ENCODE assay signal across 10 mouse cellular contexts in the genomic region with DNA sequence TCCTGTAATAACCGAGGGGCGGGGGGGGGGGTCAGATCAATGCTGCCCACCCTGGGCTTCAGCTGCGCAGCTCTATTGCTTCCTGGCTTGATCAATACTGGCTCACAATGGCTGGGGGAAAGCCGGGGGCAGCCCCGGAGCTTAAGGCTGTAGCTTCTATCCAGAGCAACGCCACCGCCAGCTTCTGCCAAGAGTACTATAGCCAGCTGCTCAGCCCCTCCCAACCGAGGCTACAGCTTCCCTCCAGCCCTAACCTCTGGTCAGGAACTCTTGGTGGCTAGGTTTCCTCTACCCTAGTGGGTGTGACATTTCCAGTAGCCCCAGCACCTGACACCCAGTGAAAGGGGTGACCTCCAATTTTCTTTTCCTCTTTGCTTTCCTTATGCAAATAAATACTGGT. TPM values are rescaled to one million over a fixed set of nuclear protein-coding genes. Genes with fewer than 3 reads are reported as not detected.
DNase-seq lines count a peak whose midpoint lies in the region; ATAC-seq lines count a peak whose summit lies in the region.
"Had no signal": no experiment of that assay in that cellular context is flagged by ENCODE, and none has a peak within 500 bp of the region (broad histone marks: within the 10 kb centered on the region; RNA-seq: fewer than 3 reads in every experiment).

No protein-coding gene starts in this region.

- no peaks in the 10 kb centered on the region for H3K36me3 ChIP-seq in kidney, embryonic 14.5 days (ENCODE audit: control insufficient read depth, insufficient read depth, low read length)
- H3K36me3 ChIP-seq in hindbrain, embryonic 12.5 days: no peaks in the 10 kb centered on the region
- H3K36me3 ChIP-seq in liver, embryonic 12.5 days: no peaks in the 10 kb centered on the region
- no peaks in the 10 kb centered on the region for H3K36me3 ChIP-seq in stomach, embryonic 14.5 days (ENCODE audit: control insufficient read depth, insufficient read depth, low read length)
- H3K36me3 ChIP-seq: G1E had no signal

- peaks cover 7% of the 10 kb centered on the region; the same call in 1 of the 2 replicates for H3K27me3 ChIP-seq in kidney, embryonic 14.5 days (ENCODE audit: control insufficient read depth, insufficient read depth, low read length)
- H3K27me3 ChIP-seq in hindbrain, embryonic 12.5 days: peaks cover 32% of the 10 kb centered on the region
- peaks cover 53% of the 10 kb centered on the region for H3K27me3 ChIP-seq in liver, embryonic 12.5 days (replicated peaks)
- peaks cover 10% of the 10 kb centered on the region; the same call in 1 of the 2 replicates for H3K27me3 ChIP-seq in stomach, embryonic 14.5 days (ENCODE audit: control insufficient read depth, insufficient read depth, low read length)

- H3K4me3 ChIP-seq in kidney, embryonic 14.5 days (ENCODE audit: low read length): peak overlapping the region; percentile 51
- peak overlapping the region; percentile 43; the same call in 1 of the 2 replicates for H3K4me3 ChIP-seq in hindbrain, embryonic 12.5 days
- no peak overlapping the region; the same call in 1 of the 2 replicates for H3K4me3 ChIP-seq in liver, embryonic 12.5 days
- H3K4me3 ChIP-seq in stomach, embryonic 14.5 days (ENCODE audit: low read depth, low read length): peak overlapping the region; percentile 36; the same call in 1 of the 2 replicates

- ATAC-seq in kidney, embryonic 14.5 days (ENCODE audit: low FRiP score, low TSS enrichment): 0 out of 2 replicates have a peak, but pooled peaks have one; percentile 37
- peak; percentile 57 for ATAC-seq in hindbrain, embryonic 12.5 days (ENCODE audit: low FRiP score)
- ATAC-seq in liver, embryonic 12.5 days: no peak
- ATAC-seq in stomach, embryonic 14.5 days (ENCODE audit: insufficient number of reproducible peaks, insufficient read depth, low FRiP score, low read depth): peak; percentile 42; the same call in 1 of the 2 replicates

- 0 out of 2 replicates have a peak overlapping the region, but pooled peaks have one; percentile 37 for H3K9ac ChIP-seq in kidney, embryonic 14.5 days (ENCODE audit: low read depth, low read length)
- H3K9ac ChIP-seq in hindbrain, embryonic 12.5 days: peak overlapping the region; percentile 29; the same call in 1 of the 2 replicates
- no peak overlapping the region for H3K9ac ChIP-seq in liver, embryonic 12.5 days
- no peak overlapping the region for H3K9ac ChIP-seq in stomach, embryonic 14.5 days (replicated peaks; ENCODE audit: low read depth, low read length)

- H3K4me2 ChIP-seq in kidney, embryonic 14.5 days (replicated peaks; ENCODE audit: low read depth, low read length): peak overlapping the region; percentile 90
- H3K4me2 ChIP-seq in hindbrain, embryonic 12.5 days (replicated peaks): peak overlapping the region; percentile 87
- H3K4me2 ChIP-seq in liver, embryonic 12.5 days: peak overlapping the region; percentile 58
- peak overlapping the region; percentile 72 for H3K4me2 ChIP-seq in stomach, embryonic 14.5 days (replicated peaks; ENCODE audit: low read depth, low read length)

- peaks cover 6% of the 10 kb centered on the region; the same call in 1 of the 2 replicates for H3K4me1 ChIP-seq in kidney, embryonic 14.5 days (ENCODE audit: control insufficient read depth, insufficient read depth, low read length)
- peaks cover 30% of the 10 kb centered on the region for H3K4me1 ChIP-seq in hindbrain, embryonic 12.5 days
- H3K4me1 ChIP-seq in liver, embryonic 12.5 days: no peaks in the 10 kb centered on the region
- H3K4me1 ChIP-seq in stomach, embryonic 14.5 days (ENCODE audit: control insufficient read depth, insufficient read depth, low read length): peaks cover 9% of the 10 kb centered on the region; the same call in 1 of the 2 replicates

- no peak overlapping the region for H3K27ac ChIP-seq in kidney, embryonic 14.5 days (ENCODE audit: low read depth, low read length)
- peak overlapping the region; percentile 25; the same call in 1 of the 2 replicates for H3K27ac ChIP-seq in hindbrain, embryonic 12.5 days
- H3K27ac ChIP-seq in liver, embryonic 12.5 days: no peak overlapping the region
- H3K27ac ChIP-seq in stomach, embryonic 14.5 days (ENCODE audit: low read length): no peak overlapping the region

- DNase-seq in kidney, adult 11 months: no peak
- DNase-seq in urinary bladder, postnatal 36 days (ENCODE audit: low spot score in 2 of 2): no peak
- DNase-seq in gastrocnemius, postnatal 4 days (ENCODE audit: low spot score in 2 of 2): no peak
- DNase-seq in left cerebral cortex, adult 8-10 months (ENCODE audit: low spot score in 2 of 2): no peak
- DNase-seq: cerebellum, adult 11 months had no signal

- H3K9me3 ChIP-seq in kidney, embryonic 14.5 days (ENCODE audit: control insufficient read depth, low read length): no peaks in the 10 kb centered on the region
- H3K9me3 ChIP-seq in hindbrain, embryonic 12.5 days (replicated peaks): no peaks in the 10 kb centered on the region
- no peaks in the 10 kb centered on the region for H3K9me3 ChIP-seq in liver, embryonic 12.5 days (replicated peaks)
- H3K9me3 ChIP-seq in stomach, embryonic 14.5 days (ENCODE audit: control insufficient read depth, low read depth, low read length): no peaks in the 10 kb centered on the region

- 1% methylated on average over 8 of the region's 8 CpGs for WGBS in kidney, embryonic 14.5 days
- 0% methylated on average over 8 of the region's 8 CpGs for WGBS in hindbrain, embryonic 12.5 days
- WGBS in liver, embryonic 12.5 days (ENCODE audit: insufficient replicate concordance): 5% methylated on average over 8 of the region's 8 CpGs
- WGBS in stomach, embryonic 14.5 days: 1% methylated on average over 8 of the region's 8 CpGs

RNA-seq across cellular contexts. Expression of a gene that starts 36.8 kb away (rescaled TPM):
- polyA plus RNA-seq in kidney, embryonic 14.5 days (2014; fragmentation: Nextera tagmentation; extraction: Ambion mirVana): 44.4 and 64.6 TPM in 2 replicates
- 13.1 and 15.6 TPM in 2 replicates for polyA plus RNA-seq in hindbrain, embryonic 12.5 days (2016; fragmentation: Nextera tagmentation; extraction: Ambion mirVana)
- polyA plus RNA-seq in liver, embryonic 12.5 days (2016; fragmentation: Nextera tagmentation; extraction: Ambion mirVana): 1.4 and 1.6 TPM in 2 replicates
- 0.52 and 0.62 TPM in 2 replicates for polyA plus RNA-seq in stomach, embryonic 14.5 days (2014; fragmentation: Nextera tagmentation; extraction: Ambion mirVana)
- under 1 TPM; 0.17 to 0.34 TPM for total RNA-seq in gastrocnemius, postnatal 4 days (2021)
- 10 to 100 TPM; 14.2 to 19.3 (median 16.6) TPM for total RNA-seq in left cerebral cortex, adult 8-10 months (2022)
- polyA plus RNA-seq: G1E had no signal

Comparison
In these comparisons a context has a peak if more than half of its experiments do, and no peak if none do; other contexts are left out.
1. H3K9ac ChIP-seq: peak in kidney, embryonic 14.5 days (single experiment) and hindbrain, embryonic 12.5 days (single experiment); none in liver, embryonic 12.5 days (single experiment) and stomach, embryonic 14.5 days (single experiment).
2. Peak in every context shown above with its lines, with median percentiles within 50 percentile points of each other: H3K4me2 ChIP-seq.